Mouse (Mus musculus) testis, adult 2 months (tissue): Measurements from ENCODE around the gene Ngly1.

ENCODE experiments used
- CTCF ChIP-seq: fragments of 200-500 bp; IDR thresholded peaks from 2 replicates; pipeline ENCODE4 v1.5.1; 2012; ENCODE audit warnings: low read depth, mild to moderate bottlenecking, inconsistent platforms, low read length, moderate library complexity; ENCODE audit not compliant: control insufficient read depth, insufficient read depth, insufficient replicate concordance
- POLR2A ChIP-seq: fragments of 200-500 bp; IDR thresholded peaks from 2 replicates; pipeline ENCODE4 v1.6.1; 2012; ENCODE audit warnings: low read depth, mild to moderate bottlenecking, inconsistent platforms, low read length, moderate library complexity; ENCODE audit not compliant: control insufficient read depth

- no peak for TF ChIP-seq POLR2A
- no peak for TF ChIP-seq CTCF
These were observed 53.6 kb downstream of the Ngly1 start for GRCm38 (mm10) chr14:16302688-16303087.
